Mouse (Mus musculus): ENCODE data around the gene Olfr571. TPM values are rescaled to one million over a fixed set of nuclear protein-coding genes. Genes with fewer than 3 reads are reported as not detected.

The Olfr571 gene
- polyA plus RNA-seq, 2 experiments, result not detected

GRCm38 (mm10) chr7:102948167-102948566, 30.8 kb upstream of the Olfr571 start, which contains the start of gene Olfr574:
Olfr574 (plus strand) TSS chr7:102948467.
- H3K4me3 ChIP-seq (ENCODE audit: insufficient read depth in 1 of 2, low read depth in 2 of 2, low read length in 2 of 2), result no peak within 1 kb of the TSS
- no peaks in the 10 kb centered on the region for H3K36me3 ChIP-seq (replicated peaks; ENCODE audit: control insufficient read depth, insufficient read depth, low read depth)
- WGBS (ENCODE audit: insufficient replicate concordance), result 63% methylated on average over 1 of the region's 1 CpGs
- DNase-seq (ENCODE audit: low read depth in 3 of 3, low spot score in 3 of 3), result no peak
- ATAC-seq (ENCODE audit: insufficient read depth), result no peak
- H3K9me3 ChIP-seq (ENCODE audit: control insufficient read depth, low read length), result no peaks in the 10 kb centered on the region
- no peaks in the 10 kb centered on the region for H3K4me1 ChIP-seq (replicated peaks; ENCODE audit: control insufficient read depth in 2 of 2, insufficient read depth in 2 of 2, low read length in 1 of 2)
- H3K4me2 ChIP-seq (ENCODE audit: low read depth), result no peak within 1 kb of the TSS
- H3K27ac ChIP-seq, result no peak within 1 kb of the TSS
- H3K9ac ChIP-seq (replicated peaks), result no peak within 1 kb of the TSS
- H3K27me3 ChIP-seq (ENCODE audit: control insufficient read depth, insufficient read depth, low read length), result no peaks in the 10 kb centered on the region
- no peak for TF ChIP-seq EP300 (IDR thresholded peaks at IDR 0.05; ENCODE audit: low read depth)

GRCm38 (mm10) chr7:102943417-102943816, 26.1 kb upstream of the Olfr571 start:
- TF ChIP-seq CTCF (IDR thresholded peaks at IDR 0.05; ENCODE audit: low read depth), result no peak
- peak; percentile 43; the same call in 1 of the 2 replicates for TF ChIP-seq EP300 (IDR thresholded peaks at IDR 0.05; ENCODE audit: low read depth)
- Histone ChIP-seq H3K4me2 (ENCODE audit: low read depth) (no peak overlapping the region), H3K9ac (replicated peaks) (no peak overlapping the region), H3K4me3 (ENCODE audit: insufficient read depth in 1 of 2, low read depth in 2 of 2, low read length in 2 of 2) (no peak overlapping the region), H3K27ac (no peak overlapping the region), H3K9me3 (ENCODE audit: control insufficient read depth, low read length) (no peaks in the 10 kb centered on the region), H3K36me3 (replicated peaks; ENCODE audit: control insufficient read depth, insufficient read depth, low read depth) (no peaks in the 10 kb centered on the region), H3K4me1 (replicated peaks; ENCODE audit: control insufficient read depth in 2 of 2, insufficient read depth in 2 of 2, low read length in 1 of 2) (no peaks in the 10 kb centered on the region), H3K27me3 (ENCODE audit: control insufficient read depth, insufficient read depth, low read length) (no peaks in the 10 kb centered on the region)
- ATAC-seq (ENCODE audit: insufficient read depth) (peak; percentile 85), DNase-seq (ENCODE audit: low read depth in 3 of 3, low spot score in 3 of 3) (no peak)
- WGBS (ENCODE audit: insufficient replicate concordance), result 43% methylated on average over 1 of the region's 1 CpGs

GRCm38 (mm10) chr7:102942475-102942874, 25.1 kb upstream of the Olfr571 start, which contains the start of gene Olfr573-ps1:
Olfr573-ps1 (minus strand) TSS chr7:102942575.
- Histone ChIP-seq H3K9ac (replicated peaks) (no peak within 1 kb of the TSS), H3K27me3 (ENCODE audit: control insufficient read depth, insufficient read depth, low read length) (no peaks in the 10 kb centered on the region), H3K4me2 (ENCODE audit: low read depth) (no peak within 1 kb of the TSS), H3K9me3 (ENCODE audit: control insufficient read depth, low read length) (no peaks in the 10 kb centered on the region), H3K36me3 (replicated peaks; ENCODE audit: control insufficient read depth, insufficient read depth, low read depth) (no peaks in the 10 kb centered on the region), H3K27ac (no peak within 1 kb of the TSS), H3K4me3 (ENCODE audit: insufficient read depth in 1 of 2, low read depth in 2 of 2, low read length in 2 of 2) (no peak within 1 kb of the TSS), H3K4me1 (replicated peaks; ENCODE audit: control insufficient read depth in 2 of 2, insufficient read depth in 2 of 2, low read length in 1 of 2) (no peaks in the 10 kb centered on the region)
- WGBS (ENCODE audit: insufficient replicate concordance), result 75% methylated on average over 2 of the region's 2 CpGs
- DNase-seq (ENCODE audit: low read depth in 3 of 3, low spot score in 3 of 3) (no peak), ATAC-seq (ENCODE audit: insufficient read depth) (no peak)
- TF ChIP-seq CTCF (IDR thresholded peaks at IDR 0.05; ENCODE audit: low read depth) (no peak), EP300 (IDR thresholded peaks at IDR 0.05; ENCODE audit: low read depth) (no peak)

- 27% methylated on average over 3 of the region's 3 CpGs for WGBS (ENCODE audit: insufficient replicate concordance)
- no peak for ATAC-seq (ENCODE audit: insufficient read depth)
These were observed 9.8 kb upstream of the Olfr571 start for GRCm38 (mm10) chr7:102927105-102927504.

GRCm38 (mm10) chr7:102924109-102924508, 6.8 kb upstream of the Olfr571 start, which contains the start of gene Olfr572:
Olfr572 (plus strand) TSS chr7:102924409.
- no peak within 1 kb of the TSS for H3K4me2 ChIP-seq (ENCODE audit: low read depth)
- TF ChIP-seq EP300 (IDR thresholded peaks at IDR 0.05; ENCODE audit: low read depth), result no peak
- TF ChIP-seq CTCF (IDR thresholded peaks at IDR 0.05; ENCODE audit: low read depth), result no peak
- DNase-seq (ENCODE audit: low read depth in 3 of 3, low spot score in 3 of 3) (no peak), ATAC-seq (ENCODE audit: insufficient read depth) (no peak)
- no peak within 1 kb of the TSS for H3K4me3 ChIP-seq (ENCODE audit: insufficient read depth in 1 of 2, low read depth in 2 of 2, low read length in 2 of 2)
- H3K27me3 ChIP-seq (ENCODE audit: control insufficient read depth, insufficient read depth, low read length), result no peaks in the 10 kb centered on the region
- H3K9ac ChIP-seq (replicated peaks), result no peak within 1 kb of the TSS
- no peak within 1 kb of the TSS for H3K27ac ChIP-seq
- no peaks in the 10 kb centered on the region for H3K9me3 ChIP-seq (ENCODE audit: control insufficient read depth, low read length)
- H3K36me3 ChIP-seq (replicated peaks; ENCODE audit: control insufficient read depth, insufficient read depth, low read depth), result no peaks in the 10 kb centered on the region
- 30% methylated on average over 1 of the region's 1 CpGs for WGBS (ENCODE audit: insufficient replicate concordance)
- no peaks in the 10 kb centered on the region for H3K4me1 ChIP-seq (replicated peaks; ENCODE audit: control insufficient read depth in 2 of 2, insufficient read depth in 2 of 2, low read length in 1 of 2)

More at GRCm38 (mm10) chr7:102927105-102927504, 9.8 kb upstream of the Olfr571 start:
- no peak for DNase-seq (ENCODE audit: low read depth in 3 of 3, low spot score in 3 of 3)
- no peak for TF ChIP-seq CTCF (IDR thresholded peaks at IDR 0.05; ENCODE audit: low read depth)
- TF ChIP-seq EP300 (IDR thresholded peaks at IDR 0.05; ENCODE audit: low read depth), result no peak
- H3K4me1 ChIP-seq (replicated peaks; ENCODE audit: control insufficient read depth in 2 of 2, insufficient read depth in 2 of 2, low read length in 1 of 2), result no peaks in the 10 kb centered on the region
- H3K9me3 ChIP-seq (ENCODE audit: control insufficient read depth, low read length), result no peaks in the 10 kb centered on the region
- H3K4me2 ChIP-seq (ENCODE audit: low read depth), result no peak overlapping the region
- no peaks in the 10 kb centered on the region for H3K27me3 ChIP-seq (ENCODE audit: control insufficient read depth, insufficient read depth, low read length)
- no peaks in the 10 kb centered on the region for H3K36me3 ChIP-seq (replicated peaks; ENCODE audit: control insufficient read depth, insufficient read depth, low read depth)
- H3K4me3 ChIP-seq (ENCODE audit: insufficient read depth in 1 of 2, low read depth in 2 of 2, low read length in 2 of 2), result no peak overlapping the region
- H3K27ac ChIP-seq, result no peak overlapping the region
- H3K9ac ChIP-seq (replicated peaks), result no peak overlapping the region

Data from liver, embryonic 14.5 days (tissue).